Mouse (Mus musculus): Measurements from ENCODE around the gene Htr5a.

Htr5a gene

DNA sequence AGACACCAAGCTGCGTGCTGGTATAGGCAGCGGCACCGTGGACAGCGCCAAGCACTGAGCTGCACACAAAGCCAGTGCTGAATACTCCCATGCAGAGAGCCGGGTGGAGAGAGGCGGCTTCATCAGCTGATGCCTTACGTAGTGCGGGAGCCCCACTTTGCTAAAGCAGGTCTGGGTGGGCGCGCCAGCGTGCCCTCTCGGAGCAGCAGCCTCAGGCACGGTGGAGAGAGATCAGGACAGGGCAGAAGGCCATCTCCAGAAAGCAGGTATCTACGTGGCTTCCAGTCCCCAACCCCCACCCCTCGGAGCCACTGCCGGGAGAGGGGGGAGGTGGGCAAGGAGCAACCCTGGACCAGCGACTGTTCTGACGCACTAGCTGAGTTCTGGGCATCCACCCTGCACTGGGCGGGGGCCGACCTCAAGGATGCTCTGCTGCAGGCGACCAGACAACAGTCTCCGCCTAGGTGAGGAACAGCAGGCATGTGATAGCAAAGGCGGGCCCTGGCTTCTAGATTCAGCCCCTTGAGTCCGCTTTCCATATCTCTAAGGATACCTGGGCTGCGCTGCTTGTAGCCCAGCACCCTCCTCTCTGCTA lies at the start of gene Htr5a:
Gene Htr5a, plus strand, starts transcription at position 449 of the 595 bp plus-strand sequence.
- no peak for DNase-seq

- no peak for DNase-seq
Measured at GRCm38 (mm10) chr5:27792173-27792470, 49.8 kb upstream of the Htr5a start.

DNA sequence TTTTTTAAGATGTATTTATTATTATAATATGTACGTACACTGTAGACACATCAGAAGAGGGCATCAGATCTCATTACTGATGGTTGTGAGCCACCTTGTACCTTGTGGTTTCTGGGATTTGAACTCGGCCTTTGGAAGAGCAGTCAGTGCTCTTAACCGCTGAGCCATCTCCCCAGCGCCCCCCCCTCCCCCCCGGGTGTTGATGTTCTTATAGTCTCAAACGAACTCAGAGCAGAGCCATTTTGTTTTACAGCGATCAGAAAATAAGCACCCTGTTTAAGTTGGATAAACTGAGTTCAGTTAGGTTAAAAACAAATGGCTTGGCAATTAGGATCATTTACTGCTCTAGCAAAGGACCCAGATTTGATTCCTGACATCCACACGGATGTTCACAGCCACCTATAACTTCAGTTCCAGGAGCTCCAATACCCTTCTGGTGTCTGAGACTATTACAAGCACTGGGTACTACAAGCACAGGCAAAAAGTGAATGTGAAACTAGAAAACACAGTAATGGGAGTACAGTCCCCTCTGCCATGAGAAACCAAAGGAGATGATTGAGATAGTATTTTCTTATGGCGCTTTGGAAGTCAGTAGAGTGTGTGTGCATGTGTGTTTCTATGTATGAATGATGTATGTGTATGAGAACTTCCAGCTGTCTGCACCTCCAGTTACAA lies 49.3 kb upstream of the Htr5a start:
- DNase-seq = no peak

- DNase-seq = peak; percentile 91
Measured at GRCm38 (mm10) chr5:27793923-27794322, 48.0 kb upstream of the Htr5a start.

- no peak for DNase-seq
Measured at GRCm38 (mm10) chr5:27814282-27814681, 27.7 kb upstream of the Htr5a start.

DNA sequence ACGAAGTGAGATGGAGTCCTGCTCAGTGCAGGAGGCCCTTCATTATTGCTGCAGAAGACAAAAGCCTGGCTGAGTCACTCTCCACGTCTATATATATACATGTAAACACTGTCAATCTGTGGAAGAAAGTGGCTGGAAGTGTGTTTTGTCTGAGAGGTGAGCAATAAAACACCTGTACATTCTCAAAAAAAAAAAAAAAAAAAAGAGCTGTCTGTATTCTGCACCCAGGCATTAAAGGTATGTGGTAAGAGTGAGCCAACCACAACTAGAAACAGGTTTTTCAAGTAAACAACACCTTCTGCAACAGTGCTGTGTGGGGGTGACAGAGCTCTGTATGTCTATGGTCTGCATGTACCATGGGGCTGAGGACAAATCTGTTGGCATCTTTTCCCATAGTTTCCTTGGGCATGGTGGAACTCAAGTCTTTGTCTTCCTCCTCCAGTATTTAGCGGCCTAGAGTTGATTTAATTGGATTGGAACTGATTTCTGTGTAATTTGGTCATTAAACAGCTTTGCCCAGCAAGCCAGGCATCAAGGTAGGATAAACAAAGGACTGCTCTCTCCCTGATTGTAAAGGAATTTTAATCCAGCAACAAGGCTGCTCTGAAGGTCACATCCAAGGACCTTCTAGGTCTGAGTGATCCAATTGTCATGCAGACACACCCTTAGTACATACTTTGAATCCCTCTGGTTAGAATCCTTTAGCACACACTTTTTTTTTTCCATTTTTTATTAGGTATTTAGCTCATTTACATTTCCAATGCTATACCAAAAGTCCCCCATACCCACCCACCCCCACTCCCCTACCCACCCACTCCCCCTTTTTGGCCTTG lies 22.9 kb upstream of the Htr5a start:
- no peak for DNase-seq

- DNase-seq = no peak
Measured at GRCm38 (mm10) chr5:27821161-27821560, 20.8 kb upstream of the Htr5a start.

- DNase-seq = no peak
Measured at GRCm38 (mm10) chr5:27827971-27828370, 14.0 kb upstream of the Htr5a start.

DNA sequence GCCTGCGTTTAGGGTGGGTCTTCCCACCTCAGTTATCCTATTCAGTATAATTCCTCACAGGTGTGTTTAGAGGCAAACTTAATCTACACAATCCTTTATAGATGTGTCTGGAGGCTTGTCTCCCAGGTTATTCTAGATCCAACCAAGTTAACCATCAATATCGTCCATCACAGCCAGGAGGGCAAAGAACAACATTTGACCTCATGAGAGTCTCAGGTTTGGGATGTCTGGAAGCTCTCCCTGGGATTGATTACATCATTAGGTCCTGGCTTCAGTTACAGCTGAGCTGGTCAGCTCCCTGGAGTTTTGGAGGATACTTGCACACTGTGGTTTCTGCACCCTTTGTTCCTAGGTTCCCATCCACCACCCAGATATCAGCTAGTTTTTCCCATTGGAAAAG lies 6.9 kb upstream of the Htr5a start:
- DNase-seq = no peak

- no peak for DNase-seq
Measured at GRCm38 (mm10) chr5:27838061-27838460, 3.9 kb upstream of the Htr5a start.

GRCm38 (mm10) chr5:27842671-27843320 lies 847 bp downstream of the Htr5a start:
- DNase-seq = no peak

- DNase-seq = no peak
Measured at GRCm38 (mm10) chr5:27846979-27847378, 5.0 kb downstream of the Htr5a start.

- DNase-seq = peak; percentile 51
Measured at GRCm38 (mm10) chr5:27854290-27854689, 12.3 kb downstream of the Htr5a start.

- no peak for DNase-seq
Measured at GRCm38 (mm10) chr5:27855726-27856125, 13.8 kb downstream of the Htr5a start.

- no peak for DNase-seq
Measured at GRCm38 (mm10) chr5:27873240-27874082, 31.5 kb downstream of the Htr5a start.

GRCm38 (mm10) chr5:27874211-27874610 lies 32.3 kb downstream of the Htr5a start:
- no peak for DNase-seq

GRCm38 (mm10) chr5:27875341-27876105 lies 33.6 kb downstream of the Htr5a start:
- no peak for DNase-seq

DNA sequence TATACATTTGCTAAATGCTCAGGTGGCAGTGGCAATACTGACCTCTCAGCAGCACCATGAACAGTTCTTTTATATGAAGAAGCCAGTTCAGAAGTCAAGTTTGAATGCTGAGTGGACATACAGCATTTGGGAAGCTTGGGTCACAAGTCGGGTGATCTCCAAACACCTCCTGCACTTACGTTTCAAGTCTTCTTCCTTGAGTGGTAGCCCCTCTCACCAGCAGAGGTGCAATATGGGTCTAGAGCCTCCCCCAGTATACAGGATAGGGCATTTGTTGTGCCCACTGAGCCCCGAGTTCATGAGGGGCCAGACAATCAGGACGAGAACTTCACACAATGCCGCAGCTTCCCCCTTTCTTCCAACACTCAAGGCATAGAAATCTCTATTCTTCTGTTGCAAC lies 36.4 kb downstream of the Htr5a start:
- no peak for DNase-seq

- DNase-seq = no peak
Measured at GRCm38 (mm10) chr5:27879726-27880125, 37.8 kb downstream of the Htr5a start.

GRCm38 (mm10) chr5:27880329-27881036 lies 38.5 kb downstream of the Htr5a start:
- DNase-seq = no peak

DNA sequence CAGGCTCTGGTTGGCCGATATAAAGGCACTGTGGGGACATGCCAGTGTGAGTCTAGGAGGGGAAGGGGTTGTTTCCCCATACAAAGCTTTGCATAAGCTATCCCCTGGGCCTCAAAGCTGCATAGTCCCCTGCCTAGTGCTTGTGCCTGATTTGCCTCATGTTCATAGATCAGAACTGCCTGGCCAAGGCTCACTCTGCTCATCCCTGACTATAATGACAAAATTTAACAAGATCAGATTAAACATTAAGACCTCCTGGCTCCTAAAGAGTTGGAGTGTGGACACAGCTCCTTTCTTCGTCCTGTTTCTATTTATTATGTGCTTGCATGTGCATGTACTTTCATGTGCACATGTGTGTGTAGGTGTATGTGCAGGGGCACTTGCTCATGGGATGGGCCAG lies 39.3 kb downstream of the Htr5a start:
- DNase-seq = no peak
